Mouse (Mus musculus) fat pad, adult 2 months (tissue): ENCODE measurements around the gene Slc25a13.

Experiments
- DNase-seq: peaks from one replicate; pipeline ENCODE4 v3.0.0-alpha.2; 2011; ENCODE audit warnings: low read depth, low spot score; ENCODE audit errors: extremely low read depth

The Slc25a13 gene

DNA sequence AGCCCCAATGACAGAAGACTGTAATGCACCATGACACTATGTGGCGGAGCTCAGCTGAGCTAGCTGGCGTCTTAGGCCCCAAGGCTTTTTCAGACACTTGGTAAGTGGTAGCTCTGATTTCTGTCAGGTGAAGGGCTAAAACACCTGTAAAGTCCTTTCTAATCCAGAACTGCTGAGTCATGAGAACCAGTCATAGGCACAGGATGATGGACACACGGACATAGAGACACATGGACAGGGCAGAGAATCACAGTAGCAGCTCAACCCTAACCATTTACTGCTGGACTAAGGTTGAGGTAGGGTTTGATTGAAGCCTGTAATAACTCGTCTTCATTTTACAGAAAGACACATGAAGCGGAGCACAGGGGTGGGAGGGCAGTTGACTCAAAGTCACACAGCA lies 95.1 kb downstream of the Slc25a13 start:
- DNase-seq: no peak

GRCm38 (mm10) chr6:6120841-6121240 lies 96.1 kb downstream of the Slc25a13 start:
- DNase-seq: no peak

DNA sequence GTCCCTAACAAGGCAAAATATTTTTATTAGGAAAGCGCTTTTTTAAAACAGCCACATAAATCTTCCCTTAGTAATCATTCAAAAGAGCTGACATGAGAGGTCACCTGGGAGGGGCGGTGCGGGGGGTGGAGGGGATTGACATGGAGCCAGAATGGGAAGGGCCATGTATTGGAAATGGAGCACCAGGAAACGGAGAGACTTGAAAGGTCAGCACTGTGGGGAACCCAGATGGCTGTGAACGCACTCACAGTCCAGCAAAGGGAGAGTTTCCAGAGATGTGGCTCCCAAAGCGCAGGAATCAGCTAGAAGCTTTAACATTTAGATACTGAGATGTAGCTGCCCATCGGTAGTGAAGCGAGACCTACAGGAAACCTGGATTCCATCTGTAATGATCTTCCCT lies 101.2 kb downstream of the Slc25a13 start:
- DNase-seq: no peak

DNA sequence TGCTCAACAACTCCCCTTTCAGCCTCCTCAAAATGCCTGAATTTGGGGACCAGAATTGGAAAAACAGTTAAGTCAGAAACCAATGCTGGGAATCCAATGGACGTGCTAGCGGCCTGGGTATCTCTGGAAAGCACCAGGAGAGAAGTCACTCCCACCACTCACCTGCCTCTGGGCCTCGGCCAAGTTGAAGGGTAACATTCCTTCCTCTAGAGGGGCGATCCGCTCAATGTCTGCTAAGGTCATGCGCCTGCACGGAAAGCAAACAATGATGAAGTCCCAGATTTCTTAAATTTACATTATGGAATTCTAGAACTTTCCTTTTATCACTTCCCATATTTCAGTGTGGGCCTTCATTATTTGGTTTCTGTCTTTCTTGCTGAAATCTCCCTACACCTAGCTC lies 103.2 kb downstream of the Slc25a13 start:
- DNase-seq: no peak

DNA sequence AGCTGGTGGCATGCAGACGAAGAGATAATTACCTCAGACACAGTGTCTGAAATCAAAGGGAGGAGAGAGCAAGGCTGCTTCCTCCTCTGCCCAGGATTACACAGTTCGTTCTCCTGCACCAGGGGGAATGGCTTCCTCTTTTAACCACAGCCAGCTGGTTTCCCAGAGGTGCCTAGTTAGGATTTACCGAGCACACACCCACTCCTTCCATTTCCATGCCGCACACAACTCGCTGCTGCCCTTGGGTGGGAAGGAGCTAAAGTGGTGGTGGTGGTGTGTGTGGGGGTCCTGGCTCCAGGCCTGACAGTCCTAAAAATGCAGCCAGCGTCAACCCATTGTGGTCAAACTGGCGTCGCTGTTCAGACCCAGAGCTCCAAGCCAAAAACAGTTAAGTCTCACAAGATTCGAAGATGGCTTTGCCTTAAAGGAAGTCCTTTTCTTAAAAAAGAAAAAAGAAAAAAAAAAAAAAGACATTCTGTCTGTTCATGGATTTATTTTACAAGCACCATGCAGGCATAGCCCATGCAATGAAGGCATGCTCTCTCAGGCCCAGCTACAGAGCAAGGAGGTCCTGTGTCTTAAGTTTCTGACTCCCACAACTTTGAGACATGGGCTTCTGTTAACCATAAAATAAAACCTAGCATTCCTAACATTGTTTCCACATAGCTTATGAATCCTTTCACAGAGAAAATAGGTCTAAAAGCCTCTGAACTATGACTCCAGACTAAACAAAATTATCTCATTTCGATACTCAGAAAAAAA lies 104.0 kb downstream of the Slc25a13 start:
- DNase-seq: no peak

GRCm38 (mm10) chr6:6107419-6107966 lies 109.5 kb downstream of the Slc25a13 start:
- DNase-seq: no peak

- DNase-seq: no peak
These were observed 111.4 kb downstream of the Slc25a13 start for GRCm38 (mm10) chr6:6105586-6105985.

DNA sequence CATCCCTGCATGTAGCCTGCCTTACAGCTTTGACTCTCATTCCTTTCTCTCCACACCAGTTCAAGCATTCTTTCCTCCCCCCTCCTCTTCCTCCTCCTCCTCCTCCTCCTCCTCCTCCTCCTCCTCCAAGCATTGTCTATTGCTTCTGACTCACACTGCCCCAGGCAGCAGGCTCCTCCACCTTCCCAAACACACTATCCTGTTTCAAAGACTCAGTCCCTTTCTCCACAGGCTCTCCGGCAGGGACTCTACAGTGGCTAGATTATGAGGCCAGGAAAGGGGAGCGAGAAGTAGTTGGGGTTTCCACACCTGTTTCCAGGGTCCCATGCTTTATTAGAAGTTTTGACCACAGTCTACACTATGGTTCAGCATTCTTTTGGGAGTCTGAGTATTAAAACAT lies 113.5 kb downstream of the Slc25a13 start:
- DNase-seq: no peak

- DNase-seq: no peak
These were observed 115.4 kb downstream of the Slc25a13 start for GRCm38 (mm10) chr6:6101605-6102004.

DNA sequence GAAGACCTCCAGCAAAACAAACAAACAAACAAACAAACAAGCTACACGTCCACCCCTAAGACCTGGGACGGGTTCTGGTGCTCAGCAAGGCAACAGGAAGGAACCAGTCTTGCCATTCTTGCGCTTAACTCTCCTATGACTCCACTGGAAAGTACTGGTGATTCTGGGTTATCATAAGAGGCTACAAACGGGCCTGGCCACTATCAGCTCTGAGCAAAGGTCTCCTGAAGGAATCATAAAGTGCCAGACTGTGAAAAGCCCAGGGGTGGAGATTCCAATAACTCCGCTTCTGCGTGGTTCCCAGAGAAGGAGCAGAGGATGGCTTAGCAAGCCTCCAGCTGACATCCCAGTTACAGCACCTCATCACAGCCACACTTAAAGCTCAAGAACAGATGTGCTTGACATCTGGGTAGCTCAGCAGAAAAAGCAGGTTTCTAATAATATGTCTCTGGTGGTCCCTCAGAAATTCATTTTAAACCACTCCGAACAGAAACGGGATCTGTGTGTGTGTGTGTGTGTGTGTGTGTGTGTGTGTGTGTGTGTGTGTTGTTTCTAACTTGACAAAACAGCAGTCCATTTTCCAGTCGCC lies 116.0 kb downstream of the Slc25a13 start:
- no peak for DNase-seq

DNA sequence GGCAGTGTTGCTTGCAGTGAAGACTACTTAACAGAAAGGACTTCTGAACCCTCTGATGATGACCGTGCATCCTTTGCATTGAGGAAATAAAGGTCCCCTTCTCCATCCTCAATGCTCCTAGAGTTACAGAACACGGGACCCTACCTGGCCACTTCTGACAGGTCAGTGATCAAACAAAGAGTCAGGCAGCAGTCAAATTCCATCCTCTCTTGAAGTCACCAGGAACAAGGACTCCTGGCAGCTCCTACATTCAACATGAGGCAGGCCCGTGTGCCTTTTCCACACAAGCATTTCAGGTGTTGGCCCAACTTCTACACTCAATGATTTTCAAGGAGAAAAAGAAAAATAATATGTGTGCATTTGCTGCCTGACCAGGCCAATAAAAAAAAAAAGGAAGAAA lies 123.0 kb downstream of the Slc25a13 start:
- no peak for DNase-seq

DNA sequence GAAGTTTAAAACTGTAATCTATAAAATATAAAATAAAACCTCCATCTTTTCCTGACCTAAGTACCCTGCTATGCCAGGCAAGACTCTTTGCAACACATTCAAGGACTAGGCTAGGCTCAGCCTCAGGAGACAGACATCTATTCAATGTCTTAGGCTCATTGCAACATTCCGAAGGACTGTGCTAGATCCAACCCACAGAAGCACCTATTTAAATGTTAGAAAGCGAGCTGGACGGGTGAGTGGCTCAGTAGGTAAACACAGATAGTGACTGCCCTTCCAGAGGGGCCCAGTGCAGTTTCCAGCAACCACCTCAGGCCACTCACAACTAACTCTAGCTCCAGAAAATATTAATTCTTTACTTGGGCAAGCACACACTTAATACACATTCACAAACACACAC lies 123.5 kb downstream of the Slc25a13 start:
- no peak for DNase-seq

GRCm38 (mm10) chr6:6092497-6092896 lies 124.5 kb downstream of the Slc25a13 start:
- DNase-seq: no peak

- DNase-seq: no peak
These were observed 126.0 kb downstream of the Slc25a13 start for GRCm38 (mm10) chr6:6091016-6091415.

DNA sequence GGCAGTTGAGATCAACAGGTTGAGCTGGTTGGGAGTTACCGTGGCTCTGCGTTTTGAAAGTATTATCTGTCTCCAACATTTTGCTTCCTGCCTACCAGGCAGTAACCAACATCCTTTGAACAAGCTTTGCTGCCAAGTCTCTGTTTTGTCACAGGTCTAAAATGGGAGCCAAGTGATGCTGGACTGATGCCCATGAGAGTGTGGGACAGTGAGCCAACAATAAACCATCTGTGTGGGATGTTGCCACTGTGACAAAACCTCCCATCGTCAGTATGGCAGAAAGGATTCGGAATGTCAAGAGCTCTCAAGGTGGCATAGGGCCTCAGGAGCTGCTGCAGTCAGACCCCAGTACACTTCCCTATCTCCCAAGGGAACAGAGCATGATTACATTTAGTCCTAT lies 128.8 kb downstream of the Slc25a13 start:
- peak; percentile 45 for DNase-seq

DNA sequence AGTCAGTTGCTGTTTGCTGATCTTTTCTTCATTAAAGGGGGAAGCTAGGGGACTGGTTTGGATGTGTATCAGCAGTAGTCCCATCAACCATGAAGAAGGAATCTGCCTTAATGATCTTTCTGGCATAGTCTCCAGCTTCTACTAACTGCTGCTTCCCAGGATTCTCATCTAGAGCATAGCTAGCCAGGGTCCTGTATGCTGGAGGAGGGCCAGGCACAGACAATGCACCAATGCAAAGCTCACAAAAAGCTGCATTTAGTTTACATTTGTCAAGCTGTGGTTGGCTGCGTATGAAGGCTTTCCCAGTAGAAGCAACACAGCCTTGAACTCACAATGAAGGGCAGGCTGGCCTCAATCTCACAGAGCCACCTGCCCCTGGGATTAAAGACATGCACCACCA lies 136.5 kb downstream of the Slc25a13 start:
- no peak for DNase-seq

GRCm38 (mm10) chr6:6077234-6077633 lies 139.7 kb downstream of the Slc25a13 start:
- DNase-seq: no peak

DNA sequence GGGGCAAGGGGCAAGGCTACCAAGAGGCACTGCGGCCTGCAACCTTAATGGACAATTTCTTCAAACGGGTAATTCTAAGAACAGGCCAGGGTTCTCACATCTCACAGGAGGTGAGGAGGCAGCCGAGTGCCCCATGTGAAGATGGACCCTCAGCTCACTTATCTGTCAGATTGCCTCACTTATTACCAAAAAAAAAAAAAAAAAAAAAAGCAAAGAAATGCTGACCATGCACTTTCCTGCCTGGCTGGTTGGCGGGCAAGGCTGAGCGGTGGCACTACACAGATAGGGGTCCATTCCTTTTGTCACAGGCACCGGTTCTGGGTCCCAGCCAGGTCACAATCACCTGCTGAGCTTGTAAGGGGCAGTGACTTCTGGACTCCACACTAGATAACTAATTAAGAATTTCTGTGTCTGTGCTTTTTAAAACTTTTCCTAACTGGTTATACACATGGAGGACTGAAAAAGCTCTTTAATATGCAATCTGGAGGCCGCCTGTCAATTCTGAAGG lies 141.0 kb downstream of the Slc25a13 start:
- no peak for DNase-seq

DNA sequence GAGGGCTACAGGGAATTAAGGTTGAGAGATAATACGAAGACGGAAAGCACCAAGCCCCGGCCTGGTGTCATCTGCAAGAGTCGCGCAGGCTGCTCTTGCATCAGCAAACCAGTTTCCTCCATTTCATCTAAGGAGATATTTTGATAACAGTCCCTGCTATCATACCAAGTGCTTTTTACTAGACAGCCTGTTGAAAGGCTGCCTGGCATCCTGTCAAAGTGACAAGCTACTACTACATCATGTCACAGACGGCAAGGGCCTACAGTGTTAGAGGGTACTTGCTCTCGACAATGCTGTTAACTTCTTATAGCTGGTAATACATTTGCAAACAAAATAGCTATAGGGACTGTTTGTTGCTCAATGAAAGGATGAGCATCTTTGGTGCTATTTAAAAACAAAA lies 145.9 kb downstream of the Slc25a13 start:
- DNase-seq: no peak

GRCm38 (mm10) chr6:6070015-6070414 lies 147.0 kb downstream of the Slc25a13 start:
- no peak for DNase-seq

DNA sequence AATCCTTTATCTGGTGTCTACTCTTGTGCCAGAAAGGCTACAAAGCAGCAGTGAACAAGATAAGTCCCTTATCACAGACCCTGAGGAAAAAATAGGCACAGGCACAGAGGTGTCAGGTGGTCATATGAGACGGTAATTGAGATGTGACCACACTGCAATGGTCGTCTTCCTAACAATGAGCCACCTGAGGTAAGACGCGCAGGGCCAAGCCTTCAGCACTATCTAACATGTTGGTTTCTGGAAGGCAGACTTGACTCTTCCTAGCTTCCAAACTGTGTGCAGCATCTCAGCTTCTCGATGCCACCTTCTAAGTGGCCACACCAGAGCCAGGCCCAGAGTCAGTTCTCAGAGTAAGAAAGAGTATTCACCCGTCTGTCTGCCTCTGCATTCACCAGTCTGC lies 149.8 kb downstream of the Slc25a13 start:
- DNase-seq: no peak

DNA sequence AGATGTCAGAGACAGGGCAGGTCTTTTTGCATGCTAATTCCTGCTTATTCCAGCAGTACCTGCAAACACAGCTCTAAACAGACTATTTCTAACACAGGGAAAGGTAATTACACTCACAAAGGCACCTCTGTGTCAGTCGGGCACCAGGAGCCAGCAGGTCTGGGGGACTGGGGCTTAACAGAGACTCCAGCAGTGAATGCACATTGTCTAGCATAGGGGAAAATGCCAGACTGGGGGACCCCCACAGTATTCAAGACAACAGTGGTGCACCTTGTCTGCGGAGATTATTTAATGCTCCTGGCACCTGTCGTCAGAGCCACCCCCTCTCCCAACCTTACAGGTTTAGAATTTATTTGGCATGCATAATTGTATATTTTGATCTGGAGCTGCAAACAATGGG lies 158.4 kb downstream of the Slc25a13 start:
- no peak for DNase-seq
